Mouse (Mus musculus) MEL-GATA-1-ER (cell line): Measurements from ENCODE around the gene Gm20379.

ENCODE experiments used
- DNase-seq: peaks from one replicate; pipeline ENCODE4 v3.0.0-alpha.2; 2012; ENCODE audit warnings: low read depth; ENCODE audit errors: extremely low read depth

Gm20379 gene

DNA sequence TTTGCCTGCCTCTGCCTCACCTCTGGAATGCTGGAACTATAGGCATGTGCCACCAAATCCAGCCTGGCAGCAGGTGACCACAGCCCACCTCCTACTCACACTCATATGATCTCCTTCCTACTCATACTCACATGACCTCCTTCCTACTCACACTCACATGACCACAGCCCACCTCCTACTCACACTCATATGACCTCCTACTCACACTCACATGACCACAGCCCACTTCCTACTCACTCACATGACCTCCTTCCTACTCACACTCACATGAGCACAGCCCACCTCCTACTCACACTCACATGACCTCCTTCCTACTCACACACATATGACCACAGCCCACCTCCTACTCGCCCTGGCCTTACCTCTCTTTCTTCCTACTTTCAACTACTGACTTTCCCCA, 31.1 kb downstream of the Gm20379 start:
- no peak for DNase-seq

DNA sequence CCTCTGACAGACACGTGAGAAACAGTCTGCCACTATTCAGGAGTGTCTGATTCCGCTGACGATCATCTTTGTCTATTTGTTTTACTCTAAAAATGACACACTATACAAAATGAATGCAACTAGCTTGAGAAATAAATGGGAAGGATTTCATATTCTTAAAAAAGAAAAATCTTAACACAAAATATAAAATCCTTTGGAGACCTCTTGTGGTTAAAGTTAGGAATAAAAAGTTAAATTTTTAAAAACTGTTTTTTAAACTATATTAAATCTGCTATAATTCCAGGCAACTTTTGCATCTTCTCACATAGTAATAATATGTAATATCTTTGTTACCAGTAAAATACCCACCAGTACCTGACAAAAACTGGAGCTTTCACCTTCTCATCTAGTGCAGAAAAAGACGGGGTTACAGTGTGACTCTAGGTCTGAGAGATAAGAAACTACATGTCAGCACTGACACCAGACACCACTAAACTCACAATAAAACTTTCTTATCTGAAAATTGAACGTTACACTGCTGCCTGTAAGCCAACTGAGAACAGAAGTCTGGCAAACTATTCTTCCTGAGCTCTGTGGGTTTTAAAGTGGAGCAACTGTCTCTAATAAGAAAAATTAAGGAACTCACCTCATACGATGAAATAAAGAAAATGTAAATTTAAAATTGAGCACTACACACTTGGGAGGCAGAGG, 32.1 kb downstream of the Gm20379 start:
- DNase-seq, result peak; percentile 63

DNA sequence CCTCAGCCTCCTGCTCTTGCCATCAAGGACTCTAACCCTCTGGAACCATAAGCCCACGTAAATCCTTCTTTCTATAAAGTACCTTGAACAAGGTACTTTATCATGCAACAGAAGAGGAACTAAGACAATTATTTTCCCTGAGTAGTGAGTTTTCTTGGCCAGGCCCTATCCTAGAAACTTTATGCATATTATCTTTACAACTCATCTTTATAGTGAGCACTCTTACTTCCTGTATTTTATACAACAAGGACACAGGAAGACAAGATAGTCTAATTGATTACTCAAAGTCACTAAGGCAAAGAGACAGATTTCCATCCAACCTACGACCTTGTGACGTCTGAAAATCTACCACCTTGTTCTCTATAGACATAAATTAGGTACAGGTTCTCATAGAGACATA, 34.0 kb downstream of the Gm20379 start:
- DNase-seq, result no peak

DNA sequence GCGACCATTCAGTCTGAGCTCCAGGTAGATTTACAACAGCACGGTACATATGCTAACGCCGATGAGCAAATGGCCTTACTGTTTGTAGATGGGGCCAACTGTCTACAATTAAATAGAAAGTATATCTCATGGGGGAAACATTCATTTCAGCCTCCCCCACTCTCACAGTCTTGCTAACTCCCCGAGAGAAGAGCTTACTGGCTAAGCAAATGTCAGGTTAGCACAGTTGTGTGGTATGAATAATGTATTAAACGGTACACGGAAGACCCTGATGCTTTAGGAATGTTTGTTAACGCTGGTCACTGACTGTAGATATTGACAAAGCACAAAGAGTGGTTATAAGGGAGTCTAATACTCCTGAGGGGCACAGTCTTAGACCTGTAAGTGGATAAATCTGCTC, 38.3 kb downstream of the Gm20379 start:
- DNase-seq, result no peak

DNA sequence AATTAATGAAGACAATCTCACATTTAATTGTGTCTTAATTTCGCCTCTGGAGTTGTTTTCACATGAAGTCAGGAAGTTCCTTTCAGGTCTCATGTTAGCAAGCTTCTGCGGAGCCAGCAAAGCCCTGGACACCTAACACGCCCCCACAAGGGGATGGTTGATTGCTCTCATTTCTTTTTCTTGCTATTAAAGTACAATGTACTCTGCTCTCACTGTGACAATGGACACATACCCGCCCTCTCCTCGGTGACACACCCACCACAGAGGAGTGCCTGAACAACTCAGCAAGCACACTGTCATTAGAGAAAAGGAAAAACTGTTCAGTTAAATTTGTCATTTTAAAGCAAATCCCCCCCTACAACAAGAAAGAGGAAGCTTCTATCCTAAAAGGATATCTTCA, 40.6 kb downstream of the Gm20379 start:
- no peak for DNase-seq

DNA sequence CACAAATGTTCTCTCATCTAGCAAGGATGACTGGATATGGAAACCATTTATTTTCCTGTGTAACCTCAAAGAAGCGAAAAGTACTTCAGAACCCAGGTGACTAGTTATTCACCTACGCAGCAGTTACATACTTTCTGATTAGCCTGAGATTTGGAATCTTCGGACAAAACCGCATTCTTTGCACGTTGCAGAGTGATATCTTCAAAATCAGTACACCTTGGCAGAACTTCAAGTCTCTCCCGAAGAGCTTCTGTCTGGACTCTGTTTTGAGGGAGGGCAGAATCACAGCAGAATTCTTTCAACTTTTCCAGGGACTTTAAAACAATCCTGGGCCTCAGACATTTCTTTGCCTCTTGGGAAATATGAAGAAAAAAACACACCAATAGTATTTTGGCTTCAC, 45.3 kb downstream of the Gm20379 start:
- DNase-seq, result no peak

DNA sequence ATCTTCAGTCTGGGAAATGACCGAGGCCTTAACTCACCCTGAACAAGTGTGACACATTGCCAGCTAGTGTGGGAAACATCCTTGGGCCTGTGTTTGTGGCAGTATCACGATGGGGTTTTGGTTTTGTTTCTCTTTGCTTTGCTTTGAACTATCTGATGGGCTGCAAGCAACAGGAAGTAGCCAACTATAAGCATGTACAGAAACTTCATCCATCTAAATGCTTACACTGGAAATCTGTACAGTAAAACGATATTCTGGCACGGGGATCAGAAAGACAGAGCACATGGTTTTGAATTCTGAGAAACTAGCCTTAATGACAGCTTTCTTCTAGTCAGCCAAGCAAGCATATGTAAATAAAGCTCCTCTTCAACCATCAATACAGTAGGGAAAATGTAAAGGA, 48.2 kb downstream of the Gm20379 start:
- DNase-seq, result no peak

DNA sequence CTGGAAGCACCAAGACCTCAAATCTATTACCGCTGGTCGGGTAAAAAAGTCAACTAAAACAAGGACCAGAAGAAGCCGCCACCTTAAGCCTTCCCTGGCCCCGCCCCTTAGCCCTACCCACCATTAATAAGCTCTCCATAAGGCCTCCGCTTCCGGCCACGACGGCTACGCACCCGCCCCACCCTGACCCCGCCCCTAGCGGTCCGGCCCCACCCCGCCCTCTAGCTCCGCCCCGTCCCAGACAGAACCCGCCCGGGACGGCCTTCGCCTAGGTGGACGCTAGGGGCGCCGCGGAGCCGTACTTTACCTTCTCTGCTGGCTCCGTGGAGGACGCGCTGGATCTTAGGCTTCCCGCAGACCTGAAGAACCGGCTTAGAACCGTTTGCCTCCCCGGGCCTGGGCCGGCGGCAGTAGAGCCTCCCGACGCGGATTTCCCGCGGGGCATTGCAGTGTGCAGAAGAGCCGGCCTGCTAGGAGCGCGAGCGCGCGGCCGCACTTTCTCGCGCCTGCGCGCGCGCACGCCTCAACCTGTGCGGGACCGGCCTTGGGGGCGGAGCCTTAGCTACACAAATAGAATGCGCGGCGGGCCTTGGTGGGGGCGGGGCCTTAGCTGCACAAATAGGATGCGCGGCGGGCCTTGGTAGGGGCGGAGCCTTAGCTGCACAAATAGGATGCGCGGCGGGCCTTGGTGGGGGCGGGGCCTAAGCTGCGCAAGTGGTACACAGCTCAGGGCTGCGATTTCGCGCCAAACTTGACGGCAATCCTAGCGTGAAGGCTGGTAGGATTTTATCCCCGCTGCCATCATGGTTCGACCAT, 48.9 kb downstream of the Gm20379 start, which contains the start of the genes Dhfr and Msh3:
Gene Dhfr, plus strand, starts transcription at position 271 of the 816 bp plus-strand sequence.
Gene Msh3, minus strand, starts transcription at position 548 of the 816 bp plus-strand sequence.
- peak; percentile 84 for DNase-seq

DNA sequence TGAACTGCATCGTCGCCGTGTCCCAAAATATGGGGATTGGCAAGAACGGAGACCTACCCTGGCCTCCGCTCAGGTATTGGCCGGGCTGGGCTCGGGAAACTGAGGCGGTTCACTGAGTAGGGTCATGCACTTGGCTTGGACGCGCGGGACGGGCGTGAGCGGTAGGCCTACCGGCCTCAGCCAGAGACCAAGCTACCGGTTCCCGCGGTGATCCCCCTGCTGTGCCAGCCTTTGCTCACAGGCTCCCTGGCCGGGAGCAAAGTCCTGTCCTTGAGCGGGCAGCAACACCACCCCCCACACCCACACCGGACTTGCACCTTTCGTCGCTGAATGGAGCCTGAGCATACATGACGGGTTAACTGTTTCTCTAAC, 49.5 kb downstream of the Gm20379 start:
- DNase-seq, result no peak

DNA sequence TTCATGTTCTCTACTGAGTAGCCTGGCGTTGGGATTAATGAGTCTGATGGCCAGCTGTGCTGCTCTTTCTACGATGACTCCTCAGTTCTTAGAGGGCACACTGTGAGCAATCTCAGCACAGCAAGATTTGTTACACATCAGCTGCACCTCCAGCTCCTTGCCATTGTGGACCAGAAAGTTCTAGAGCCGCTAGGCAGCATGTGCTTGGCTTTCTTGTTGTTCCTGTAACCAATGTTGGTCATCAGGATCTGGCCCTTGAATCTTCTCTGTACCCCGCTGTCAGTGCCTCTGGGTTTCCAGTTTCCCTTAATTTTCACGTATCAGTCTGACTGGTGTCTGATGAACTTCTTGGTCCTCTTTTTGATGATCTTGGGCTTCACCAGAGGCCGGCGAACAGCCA, 50.6 kb downstream of the Gm20379 start:
- DNase-seq, result no peak
